Mouse (Mus musculus) adrenal gland, postnatal 10 days (tissue): ENCODE results near the gene Smco2. TPM values are rescaled to one million over a fixed set of nuclear protein-coding genes. Genes with fewer than 3 reads are reported as not detected.

Experiments used
- DNase-seq: peaks from one replicate; pipeline ENCODE4 v3.0.0; 2021; ENCODE audit warnings: mixed read lengths
- long read RNA-seq, 2 experiments: library from polyadenylated mRNA; stranded (forward); transcript quantifications; one replicate each; pipeline ENCODE4 v2.0.0; 2021
- total RNA-seq, 2 experiments: library from RNA; stranded (reverse); gene quantifications; 2 replicates each; pipeline ENCODE4 v1.2.3; 2021

Gene Smco2
- total RNA-seq = not detected
- long read RNA-seq, experiment 1 = 0 reads
- long read RNA-seq, experiment 2 = 0 reads

DNA sequence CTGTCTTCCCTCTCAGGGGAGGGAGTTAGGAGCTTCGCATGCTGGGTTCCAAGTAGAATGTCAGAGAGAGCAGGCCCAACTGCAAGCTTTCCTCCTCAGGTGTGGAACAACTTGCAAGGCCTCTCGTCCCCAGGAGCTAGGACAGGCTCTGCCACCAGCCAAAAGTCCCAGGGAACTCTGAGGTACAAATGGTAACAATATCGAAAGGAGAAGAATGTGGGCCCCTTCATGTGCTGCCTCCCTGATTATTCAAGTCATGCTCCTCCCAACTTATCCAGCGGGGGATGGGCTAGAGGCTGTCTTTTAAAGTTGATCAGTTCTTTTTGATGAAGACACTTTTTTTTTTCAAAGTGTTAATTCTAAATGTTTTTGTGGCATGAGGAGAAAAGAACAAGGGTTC is at the start of gene Smco2:
Gene Smco2, plus strand, starts transcription at position 55 of the 400 bp plus-strand sequence.
- no peak for DNase-seq

DNA sequence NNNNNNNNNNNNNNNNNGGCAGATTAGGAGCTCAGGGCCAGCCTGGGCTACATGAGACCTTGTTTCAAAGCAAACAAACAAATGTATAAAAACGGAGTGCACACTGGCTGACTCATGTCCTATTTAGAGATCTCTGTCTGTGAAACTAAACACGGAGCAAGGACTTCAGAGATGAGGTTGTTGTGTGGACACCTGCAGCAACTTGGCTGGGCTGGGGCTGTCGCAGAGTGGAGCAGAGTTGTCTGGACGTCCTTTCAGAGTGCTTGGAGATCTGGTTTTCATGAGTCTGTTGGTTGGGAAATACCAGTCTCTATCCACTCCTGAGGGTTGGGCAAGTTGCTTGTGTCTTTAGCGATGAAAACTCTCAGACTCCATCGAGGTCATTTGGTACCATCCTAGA is 39.9 kb upstream of the Smco2 start:
- no peak for DNase-seq

DNA sequence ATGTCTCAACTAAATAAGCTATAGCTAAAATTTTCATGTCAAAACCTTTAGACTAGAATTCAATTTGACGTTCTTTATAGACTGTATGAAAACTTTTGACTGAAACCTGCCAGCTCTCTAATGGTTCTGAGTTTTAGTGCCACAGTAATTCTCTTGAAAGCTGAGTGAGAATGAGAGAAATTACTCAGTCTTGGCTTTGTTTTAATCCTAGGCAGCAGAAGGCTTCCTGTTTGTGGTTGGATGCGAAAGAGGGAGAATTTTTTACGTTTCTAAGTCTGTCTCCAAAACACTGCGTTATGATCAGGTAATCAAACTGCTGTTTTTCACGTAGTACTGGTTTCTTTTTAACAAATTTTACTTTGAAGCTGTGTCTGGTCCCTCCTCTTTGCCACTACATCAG is 36.9 kb upstream of the Smco2 start:
- DNase-seq = no peak

DNA sequence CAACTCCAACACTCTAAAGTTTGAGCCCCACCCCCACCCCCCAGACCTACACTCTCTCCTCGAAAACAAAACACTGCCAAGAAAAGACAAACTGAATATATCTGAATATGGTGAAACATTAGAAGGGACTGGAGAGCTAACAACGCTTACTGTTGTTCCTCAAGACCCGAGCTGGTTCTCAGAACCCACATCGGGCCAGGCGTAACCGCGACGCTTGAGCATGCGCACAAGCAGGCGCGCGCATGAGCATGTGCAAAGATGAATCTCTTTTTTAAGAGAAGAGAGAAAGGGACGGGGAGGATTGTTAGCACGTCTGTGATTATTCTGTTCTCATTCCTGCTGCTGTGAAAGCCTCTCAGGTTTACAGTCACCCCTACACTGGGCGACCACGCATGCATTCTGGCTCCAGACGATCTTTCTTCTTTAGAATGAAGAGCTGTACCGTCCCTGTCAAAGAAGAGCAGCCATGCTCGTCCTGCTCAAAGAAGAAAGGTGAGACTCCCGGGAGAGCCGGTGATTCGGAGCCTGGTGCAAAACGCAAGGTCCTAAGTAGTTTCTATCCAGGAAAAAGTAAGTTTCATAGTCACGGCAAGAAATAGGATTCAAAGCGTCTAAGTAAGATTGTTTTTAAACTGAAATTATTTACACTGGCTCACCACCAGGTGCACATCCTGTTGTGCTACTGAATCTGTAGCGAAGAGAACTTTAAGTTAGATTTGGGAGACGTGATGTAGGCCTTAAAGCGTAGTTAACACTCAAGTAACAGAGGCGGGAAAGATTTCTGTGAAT is 29.5 kb upstream of the Smco2 start:
- no peak for DNase-seq

DNA sequence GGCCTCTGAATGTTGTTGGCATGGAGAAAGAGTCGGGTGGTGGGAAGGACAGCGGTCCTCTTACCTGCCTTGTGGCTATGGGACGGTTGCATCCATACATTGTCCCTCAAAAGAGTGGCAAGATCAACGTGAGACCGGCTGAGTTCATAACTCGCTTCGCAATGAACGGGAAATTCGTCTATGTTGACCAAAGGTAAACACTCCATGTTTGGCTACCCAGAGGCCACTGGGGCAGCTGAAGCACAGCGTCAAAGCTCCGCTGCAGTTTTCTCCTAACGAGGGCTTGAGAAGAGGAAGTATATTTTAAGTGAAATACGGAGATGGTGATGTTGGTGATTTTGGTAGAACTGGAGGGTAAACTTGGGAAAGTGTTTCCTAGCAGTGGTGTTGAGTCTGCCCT is 27.9 kb upstream of the Smco2 start:
- no peak for DNase-seq

DNA sequence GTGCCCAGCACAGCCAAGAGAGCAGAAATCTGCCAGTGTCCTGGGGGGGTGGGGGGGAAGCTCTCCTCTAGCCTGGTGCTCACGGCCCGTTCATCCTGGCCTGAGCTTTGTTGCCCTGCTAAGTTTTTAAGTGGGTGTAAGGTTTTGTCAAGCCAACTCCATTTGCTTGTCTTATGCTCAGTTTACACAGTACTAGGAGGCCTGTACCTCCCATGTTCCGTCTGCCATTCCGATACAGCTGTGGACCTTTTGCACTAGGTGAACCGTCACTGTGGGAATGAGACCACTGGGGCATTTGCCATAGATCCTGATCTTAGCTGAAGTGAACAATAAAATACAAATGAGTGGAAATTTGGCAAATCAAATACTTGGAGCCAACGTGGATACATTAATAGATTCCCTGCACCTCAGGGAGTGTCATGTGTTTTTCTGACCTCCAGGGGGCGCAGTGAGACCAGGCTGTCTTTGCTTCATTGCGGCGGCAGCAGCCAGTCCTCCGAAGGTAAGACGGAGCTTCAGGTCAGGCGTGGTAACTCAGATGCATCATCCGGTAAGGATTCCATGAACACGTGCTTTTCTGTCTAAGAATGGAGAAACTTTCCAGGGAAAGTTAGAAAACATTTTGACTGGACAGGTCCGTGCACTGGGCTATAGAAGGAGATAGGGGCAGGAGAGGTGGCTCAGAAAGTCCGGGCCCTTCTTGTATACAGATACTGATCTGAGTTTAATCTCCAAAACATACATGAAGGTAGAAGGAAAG is 25.0 kb upstream of the Smco2 start:
- DNase-seq = peak; percentile 80

DNA sequence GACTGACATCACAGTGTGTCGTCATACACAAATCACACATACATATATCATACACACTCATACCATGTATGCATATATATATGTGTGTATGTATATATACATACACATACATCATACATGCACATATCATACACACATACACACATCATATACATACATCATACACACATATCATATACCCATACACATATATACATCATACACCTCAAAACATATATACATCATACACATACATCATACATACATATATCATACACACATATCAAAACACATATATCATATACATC is 24.5 kb upstream of the Smco2 start:
- no peak for DNase-seq

DNA sequence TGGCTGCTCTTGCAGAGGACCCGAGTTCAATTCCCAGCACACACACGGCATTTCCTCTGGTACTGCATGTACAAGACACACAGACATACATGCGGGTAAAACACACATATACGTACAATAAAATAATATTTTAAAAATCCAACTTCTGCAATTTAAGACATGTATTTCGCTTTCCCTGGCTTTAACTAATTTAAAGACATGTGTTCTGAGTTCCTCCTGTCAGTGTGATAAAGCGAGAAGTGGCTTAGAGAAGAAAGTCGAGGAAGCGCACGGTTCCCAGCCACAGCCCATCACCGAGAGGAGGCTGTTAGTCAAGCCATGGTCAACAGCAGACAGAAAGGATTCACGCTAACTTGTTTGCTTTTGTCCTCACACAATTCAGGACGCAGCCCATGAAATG is 18.6 kb upstream of the Smco2 start:
- DNase-seq = no peak

DNA sequence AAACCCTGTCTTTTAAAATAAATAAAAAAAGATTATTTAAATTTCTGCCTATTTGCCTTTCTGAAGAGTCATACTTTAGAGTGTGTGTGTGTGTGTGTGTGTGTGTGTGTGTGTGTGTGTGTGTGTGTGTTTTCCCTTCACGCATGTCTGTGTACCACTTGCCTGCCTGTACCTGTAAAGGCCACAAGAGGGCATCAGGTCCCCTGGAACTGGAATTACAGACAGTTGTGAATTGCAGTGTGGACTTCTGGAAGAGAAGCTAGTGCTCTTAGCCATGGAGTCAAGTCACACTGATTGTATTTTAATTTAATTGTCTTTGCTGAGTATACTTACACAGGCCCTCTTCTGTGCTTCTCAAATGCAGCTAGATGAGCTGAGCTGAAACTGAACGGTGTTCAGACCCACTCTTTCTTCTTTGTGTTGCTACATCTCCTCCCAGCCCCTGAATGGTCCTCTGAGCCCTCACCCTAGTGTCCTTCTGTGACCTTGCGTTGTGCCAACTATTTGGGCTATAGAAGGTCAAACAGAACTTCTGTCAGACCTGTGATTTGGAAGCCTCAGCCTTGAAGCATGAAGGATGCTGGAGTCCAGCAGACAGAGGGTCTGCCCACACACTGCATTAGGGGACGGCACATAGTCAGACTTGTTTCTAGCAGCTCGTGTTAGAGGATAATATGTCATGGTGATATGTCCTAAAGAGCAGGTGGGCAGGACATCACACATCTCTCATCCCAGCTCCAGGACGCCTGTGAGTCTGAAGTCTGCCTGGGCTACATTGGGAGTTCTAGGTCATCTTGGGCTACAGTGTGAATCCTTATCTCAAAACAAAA is 16.2 kb upstream of the Smco2 start:
- DNase-seq = peak; percentile 55

DNA sequence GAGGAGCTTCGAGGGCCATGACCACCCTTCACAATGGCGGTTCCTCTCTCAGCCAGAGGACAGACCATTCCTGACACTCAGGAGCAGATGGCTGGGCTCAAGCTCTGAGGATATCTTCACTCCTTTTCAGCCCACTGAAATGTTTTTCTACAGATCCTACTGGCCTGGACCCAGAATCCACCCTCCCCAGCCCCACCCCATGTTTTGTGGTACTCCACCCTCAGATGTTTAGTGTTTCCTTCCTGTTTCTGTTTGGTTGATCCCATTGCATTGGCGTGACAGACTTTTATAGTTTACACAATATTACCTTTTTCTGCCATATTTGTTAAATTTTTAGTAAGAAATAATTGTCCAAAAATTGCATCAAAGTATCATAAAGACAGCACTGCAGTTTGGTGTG is 15.6 kb upstream of the Smco2 start:
- no peak for DNase-seq

DNA sequence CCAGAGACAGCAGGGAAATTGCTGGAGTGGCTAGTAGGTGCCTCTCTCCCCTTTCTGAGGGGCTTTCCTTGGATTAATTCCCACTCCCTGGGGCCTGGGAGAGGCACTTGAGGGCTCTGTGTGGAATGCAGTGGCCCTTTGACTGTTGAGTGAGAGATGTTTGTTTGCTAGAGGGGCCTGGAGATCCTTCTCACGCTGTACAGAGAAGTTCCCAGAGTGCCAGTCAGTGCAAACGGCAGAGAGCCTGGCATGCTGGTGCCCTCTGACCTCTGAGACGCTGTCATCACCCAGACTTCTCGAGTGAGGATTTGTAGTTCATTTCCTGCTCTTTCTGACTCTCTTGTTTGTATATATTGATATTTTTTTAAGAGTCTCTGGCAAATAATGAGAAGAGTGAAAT is 14.1 kb upstream of the Smco2 start:
- no peak for DNase-seq

DNA sequence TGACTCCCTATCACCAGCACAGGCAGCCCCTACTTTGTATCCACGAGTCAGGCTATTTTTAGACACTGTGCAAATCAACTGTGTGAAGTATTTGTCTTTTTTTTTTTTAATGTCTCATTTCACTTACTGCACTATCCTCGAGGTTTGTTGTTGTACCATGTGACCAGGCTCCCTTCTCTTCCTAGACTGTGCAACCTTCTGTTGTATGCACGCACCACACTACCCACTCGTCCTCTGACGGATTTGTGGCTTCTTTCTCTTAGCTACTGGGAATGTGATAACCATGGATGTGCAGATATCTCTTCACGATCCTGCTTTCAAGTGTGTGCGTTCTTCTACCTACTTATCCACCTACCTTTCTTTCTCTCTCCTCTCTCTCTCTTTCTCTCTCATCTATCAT is 12.6 kb upstream of the Smco2 start:
- no peak for DNase-seq

DNA sequence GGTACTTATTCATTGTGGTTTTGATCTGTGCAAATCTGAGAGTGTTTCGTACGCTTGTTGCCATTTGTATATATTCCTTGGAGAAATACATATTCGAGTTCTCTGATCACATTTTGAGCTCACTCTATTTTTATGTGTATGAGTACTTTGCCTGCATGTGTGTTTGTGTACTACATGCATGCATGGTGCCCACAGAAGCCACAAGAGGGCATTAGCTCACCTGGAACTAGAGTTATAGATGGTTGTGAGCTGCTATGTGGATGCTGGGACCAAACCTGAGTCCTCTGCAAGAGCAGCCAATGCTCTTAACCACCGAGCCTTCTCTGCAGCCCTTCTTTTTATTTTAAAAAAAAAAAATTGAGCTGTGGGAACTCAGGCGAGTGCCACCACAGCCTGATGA is 11.5 kb upstream of the Smco2 start:
- no peak for DNase-seq

DNA sequence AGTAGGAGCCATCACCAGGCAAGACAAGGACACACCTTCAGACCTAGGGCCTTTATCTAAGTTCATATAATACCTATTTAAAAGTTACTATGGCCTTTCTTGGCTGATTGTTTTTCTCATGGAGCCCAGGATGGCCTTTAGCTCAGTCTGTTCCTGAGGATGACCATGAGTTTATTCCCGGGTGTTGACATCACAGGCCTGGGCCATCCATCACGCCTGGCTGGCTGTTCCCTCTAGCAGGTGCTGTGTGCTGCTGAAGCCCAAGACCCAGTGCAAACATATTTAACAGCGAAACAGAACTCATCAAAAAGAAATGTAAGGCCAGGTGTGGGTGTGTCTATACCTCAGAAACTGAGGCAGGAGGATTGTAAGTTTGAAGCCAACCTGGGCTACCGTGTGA is 11.0 kb upstream of the Smco2 start:
- no peak for DNase-seq

DNA sequence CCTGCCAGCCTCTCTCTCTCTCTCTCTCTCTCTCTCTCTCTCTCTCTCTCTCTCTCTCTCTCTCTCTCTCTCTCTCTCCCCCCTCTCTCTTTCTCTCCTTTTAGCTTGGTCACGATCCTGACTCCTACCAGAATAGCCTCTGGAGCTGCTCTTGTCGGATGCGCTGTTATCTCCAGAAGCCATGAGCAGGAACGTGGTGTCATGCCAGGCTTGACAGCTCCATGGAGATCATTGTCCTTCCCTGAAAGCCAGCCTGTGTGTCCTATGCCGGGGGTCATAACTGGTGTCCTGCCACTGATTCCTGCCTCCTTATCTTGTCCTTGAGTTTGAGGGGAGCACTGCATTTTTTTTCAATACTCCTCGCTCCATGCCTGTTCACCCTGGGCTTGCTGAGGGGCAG is 5.0 kb upstream of the Smco2 start:
- no peak for DNase-seq

DNA sequence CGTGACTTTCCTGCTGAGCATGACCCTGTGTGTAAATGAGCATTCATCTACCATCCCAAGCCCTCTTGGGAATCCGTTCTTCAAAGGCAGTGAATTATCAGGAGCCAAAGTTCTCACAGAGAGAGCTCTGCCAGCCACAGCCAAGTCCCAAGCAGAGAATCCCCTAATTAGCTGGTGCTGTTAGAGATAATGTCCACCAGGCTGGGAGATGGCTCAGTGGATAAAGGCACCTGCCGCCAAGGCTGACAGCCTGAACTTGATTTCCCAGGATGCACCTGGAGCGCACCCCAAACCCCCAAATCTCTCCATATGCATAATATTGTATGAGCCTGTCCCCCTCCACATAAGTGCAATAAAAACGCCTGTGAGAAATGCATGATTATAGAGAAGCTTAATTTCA is 4.6 kb upstream of the Smco2 start:
- no peak for DNase-seq

DNA sequence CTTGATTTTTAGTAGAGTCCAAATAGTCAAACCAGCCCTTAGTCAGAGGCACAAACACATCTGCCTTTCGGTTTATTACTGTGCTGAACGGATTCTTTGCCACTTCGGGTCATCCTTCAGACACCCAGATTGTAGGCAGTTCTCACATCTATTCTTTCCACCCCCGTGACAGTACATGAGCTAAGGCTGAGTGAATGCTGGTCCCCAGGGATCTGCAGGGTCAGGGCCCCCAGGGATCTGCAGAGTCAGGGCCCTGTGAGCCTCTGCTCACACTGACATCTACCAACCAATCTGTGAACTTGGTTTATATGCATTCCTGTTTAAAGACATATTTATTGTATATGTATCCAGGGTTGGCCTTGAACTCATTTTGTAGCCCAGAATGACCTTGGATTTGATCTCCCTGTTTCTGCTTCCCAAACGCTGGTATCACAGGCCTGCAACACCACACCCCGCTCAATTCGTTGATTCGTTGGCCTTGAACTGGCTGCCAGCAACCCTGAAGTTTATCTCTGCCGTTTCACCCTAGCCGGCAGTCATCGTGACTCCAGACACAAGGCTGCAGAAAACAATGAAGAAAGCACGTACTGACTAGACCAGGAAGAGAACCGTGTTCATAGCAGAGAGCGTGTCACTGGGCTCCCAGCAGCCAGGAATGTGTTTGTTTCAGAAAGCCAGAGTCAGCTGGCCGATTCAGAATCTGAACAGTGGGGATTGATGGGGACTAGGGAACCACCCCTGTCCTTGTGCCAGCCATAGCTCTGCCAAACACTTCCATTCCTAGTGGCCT is 3.7 kb upstream of the Smco2 start:
- DNase-seq = peak; percentile 67

DNA sequence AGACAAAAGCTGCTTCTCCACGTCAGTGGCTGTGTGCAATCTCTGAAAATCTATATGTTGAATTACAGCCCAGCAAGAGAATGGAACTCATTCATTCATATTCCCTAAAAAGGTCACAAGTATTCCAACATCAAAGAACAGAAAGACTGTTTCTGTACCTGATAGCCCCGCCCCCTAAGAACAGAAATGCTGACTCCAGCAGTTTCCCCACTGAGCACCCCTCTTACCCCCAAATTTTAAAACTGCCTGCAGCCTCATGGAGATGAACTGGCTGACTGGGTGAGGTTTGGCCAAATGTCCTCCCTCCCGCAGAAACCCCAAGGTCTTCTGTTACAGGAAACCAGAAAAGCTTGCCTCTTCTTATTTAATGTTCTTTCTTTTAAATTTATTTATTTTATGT is 2.5 kb upstream of the Smco2 start:
- no peak for DNase-seq

DNA sequence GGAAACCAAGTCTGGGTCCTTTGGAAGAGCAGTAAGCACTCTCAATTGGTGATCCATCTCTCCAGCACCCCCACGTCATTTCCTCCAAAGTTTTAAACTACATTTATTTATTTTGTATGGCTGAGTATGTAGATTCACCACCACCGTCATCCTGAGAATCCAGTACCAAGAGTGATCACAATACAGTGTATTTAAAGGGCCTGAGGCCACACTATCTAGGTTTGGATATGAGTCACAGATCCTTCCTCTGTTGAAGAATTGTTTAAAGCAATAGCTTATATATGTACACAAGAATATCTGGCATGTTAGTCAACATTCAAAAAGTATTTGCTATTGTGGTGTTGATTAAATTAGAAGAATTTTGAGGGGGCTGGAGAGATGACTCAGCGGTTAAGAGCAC is 1.6 kb upstream of the Smco2 start:
- no peak for DNase-seq

DNA sequence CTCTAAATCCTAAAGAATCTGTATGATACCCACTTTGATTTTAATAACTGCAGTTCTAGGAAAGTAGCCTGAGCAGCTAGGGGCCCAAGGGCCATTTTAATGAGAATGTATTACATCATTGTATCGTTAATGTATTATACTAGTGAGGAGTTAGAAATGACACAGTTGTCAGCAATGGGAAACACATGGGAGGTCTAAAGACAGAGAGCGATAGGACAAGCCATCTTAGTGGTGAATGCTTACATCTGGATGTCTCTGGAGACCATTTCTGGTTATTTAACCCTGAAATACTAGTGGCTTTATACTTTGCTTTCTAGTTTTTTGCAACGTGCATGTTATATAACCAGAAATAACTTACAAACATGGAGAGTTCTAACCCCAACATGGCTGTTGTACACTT is 2.0 kb downstream of the Smco2 start:
- no peak for DNase-seq

DNA sequence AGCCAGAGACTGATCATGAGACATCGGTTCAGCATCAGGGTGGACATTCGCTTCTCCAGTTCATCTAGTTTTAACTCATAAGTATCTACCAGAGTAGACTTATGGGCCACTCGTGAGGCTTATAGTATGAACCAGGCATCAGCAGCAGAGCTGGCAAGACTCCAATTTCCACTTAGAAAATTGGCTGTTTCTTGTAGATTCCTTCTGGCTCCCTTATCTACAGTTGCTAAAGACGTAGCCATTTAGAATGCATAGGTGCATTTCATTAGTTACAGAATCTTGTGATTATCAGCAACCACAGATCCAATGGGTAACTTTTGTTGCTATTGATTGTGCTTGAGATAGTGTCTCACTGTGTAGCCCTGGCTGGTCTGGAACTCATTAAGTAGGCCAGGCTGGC is 2.8 kb downstream of the Smco2 start:
- no peak for DNase-seq

DNA sequence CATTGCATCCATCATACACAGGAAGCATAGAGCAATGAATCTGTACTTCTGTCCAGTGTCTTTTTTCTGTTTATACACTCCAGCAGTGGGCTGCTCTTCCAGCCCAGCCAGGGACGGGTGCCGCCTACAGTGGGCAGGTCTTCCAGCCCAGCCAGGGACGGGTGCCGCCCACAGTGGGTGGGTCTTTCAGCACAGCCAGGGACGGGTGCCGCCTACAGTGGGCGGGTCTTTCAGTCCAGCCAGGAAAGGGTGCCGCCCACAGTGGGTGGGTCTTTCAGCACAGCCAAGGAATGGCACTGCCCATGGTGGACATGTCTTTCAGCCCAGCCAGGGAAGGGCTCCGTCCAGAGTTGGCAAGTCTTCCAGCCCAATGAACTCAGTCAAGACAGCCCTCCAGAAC is 5.3 kb downstream of the Smco2 start:
- no peak for DNase-seq
